Mouse (Mus musculus) cerebellum, adult 11 months (tissue): ENCODE measurements at regions not wholly inside any gene's neighbourhood (a gene's known extent, or its start where the extent isn't known, plus 50 kb on each side); places are given as distances from the start of the nearest gene placed in this dataset.
A peak's percentile ranks its signal among the peaks of the same experiment; 100 is the strongest.

Source experiments
- DNase-seq: peaks from one replicate; pipeline ENCODE4 v3.0.0; 2022

GRCm38 (mm10) chr9:112429196-112429595, 193.5 kb upstream of the Arpp21 start:
- DNase-seq = no peak

GRCm38 (mm10) chr9:112405772-112406315, 170.1 kb upstream of the Arpp21 start:
- no peak for DNase-seq

- DNase-seq = no peak
These were observed 135.0 kb upstream of the Arpp21 start for GRCm38 (mm10) chr9:112370746-112371145.

- no peak for DNase-seq
These were observed 131.6 kb upstream of the Arpp21 start for GRCm38 (mm10) chr9:112367291-112367690.

- no peak for DNase-seq
These were observed 125.6 kb upstream of the Arpp21 start for GRCm38 (mm10) chr9:112361355-112361754.

GRCm38 (mm10) chr9:112358711-112359298, 123.1 kb upstream of the Arpp21 start:
- no peak for DNase-seq

GRCm38 (mm10) chr9:112353196-112353595, 117.5 kb upstream of the Arpp21 start:
- DNase-seq = peak; percentile 8

- no peak for DNase-seq
These were observed 113.2 kb upstream of the Arpp21 start for GRCm38 (mm10) chr9:112348942-112349341.

- DNase-seq = no peak
These were observed 109.1 kb upstream of the Arpp21 start for GRCm38 (mm10) chr9:112344792-112345191.

- no peak for DNase-seq
These were observed 104.6 kb upstream of the Arpp21 start for GRCm38 (mm10) chr9:112340363-112340762.

- no peak for DNase-seq
These were observed 84.3 kb upstream of the Arpp21 start for GRCm38 (mm10) chr9:112320016-112320415.

- DNase-seq = no peak
These were observed 73.2 kb upstream of the Arpp21 start for GRCm38 (mm10) chr9:112308950-112309349.

GRCm38 (mm10) chr9:112307837-112308236, 72.1 kb upstream of the Arpp21 start:
- DNase-seq = no peak

GRCm38 (mm10) chr9:112291875-112292274, 56.1 kb upstream of the Arpp21 start:
- no peak for DNase-seq
